Mouse (Mus musculus): ENCODE measurements around the gene Gpx2.

Gene Gpx2

DNA sequence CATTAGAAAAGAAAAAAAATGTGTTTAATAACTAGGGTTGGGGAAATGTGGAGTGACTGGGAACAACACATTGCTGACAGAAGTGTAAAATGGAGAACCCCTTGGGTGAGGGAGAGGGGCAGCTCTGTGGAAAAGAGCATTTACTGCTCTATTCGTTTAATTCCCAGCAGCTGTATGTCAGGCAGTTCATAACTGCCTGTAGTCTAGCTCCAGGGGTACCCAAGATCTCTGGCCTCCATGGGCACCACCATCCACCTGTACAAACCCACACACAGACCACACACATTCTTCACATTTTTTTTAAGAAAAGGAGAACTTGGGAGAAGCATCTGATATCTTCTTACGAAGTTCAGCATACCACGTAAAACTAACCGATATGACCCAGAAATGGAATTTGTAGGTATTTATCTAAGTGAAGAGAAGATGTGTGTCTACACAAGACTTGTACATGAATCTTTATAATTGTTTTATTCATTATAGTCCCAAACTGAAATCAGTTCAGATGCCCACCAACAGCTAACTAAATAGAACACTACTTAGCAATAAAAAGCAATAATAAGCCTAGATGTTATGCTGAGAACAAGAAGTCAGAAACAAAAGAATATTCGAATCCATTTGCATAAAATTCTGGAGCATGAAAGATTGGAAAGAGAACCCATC is 24.4 kb downstream of the Gpx2 start:
- in situ Hi-C loops (cut with MboI; ENCODE audit: unreplicated experiment in 2 of 2) = loop anchor here in 1 of 2 experiments (25.0 kb wide), 1 partner anchor 484 kb away; no protein-coding TSS in a partner anchor

- in situ Hi-C loops (cut with MboI; ENCODE audit: unreplicated experiment in 2 of 2) = loop anchor here in 1 of 2 experiments (25.0 kb wide), 1 partner anchor 479 kb away; no protein-coding TSS in a partner anchor
These were observed 29.3 kb downstream of the Gpx2 start for GRCm38 (mm10) chr12:76765901-76766630.

GRCm38 (mm10) chr12:76765354-76765851 is 30.0 kb downstream of the Gpx2 start, which contains the start of the genes Churc1 and Fntb:
Churc1 (plus strand) TSS chr12:76765538.
Fntb (plus strand) TSS chr12:76765589.
- in situ Hi-C loops (cut with MboI; ENCODE audit: unreplicated experiment in 2 of 2) = loop anchor here in 1 of 2 experiments (25.0 kb wide), 1 partner anchor 478 kb away; no protein-coding TSS in a partner anchor

DNA sequence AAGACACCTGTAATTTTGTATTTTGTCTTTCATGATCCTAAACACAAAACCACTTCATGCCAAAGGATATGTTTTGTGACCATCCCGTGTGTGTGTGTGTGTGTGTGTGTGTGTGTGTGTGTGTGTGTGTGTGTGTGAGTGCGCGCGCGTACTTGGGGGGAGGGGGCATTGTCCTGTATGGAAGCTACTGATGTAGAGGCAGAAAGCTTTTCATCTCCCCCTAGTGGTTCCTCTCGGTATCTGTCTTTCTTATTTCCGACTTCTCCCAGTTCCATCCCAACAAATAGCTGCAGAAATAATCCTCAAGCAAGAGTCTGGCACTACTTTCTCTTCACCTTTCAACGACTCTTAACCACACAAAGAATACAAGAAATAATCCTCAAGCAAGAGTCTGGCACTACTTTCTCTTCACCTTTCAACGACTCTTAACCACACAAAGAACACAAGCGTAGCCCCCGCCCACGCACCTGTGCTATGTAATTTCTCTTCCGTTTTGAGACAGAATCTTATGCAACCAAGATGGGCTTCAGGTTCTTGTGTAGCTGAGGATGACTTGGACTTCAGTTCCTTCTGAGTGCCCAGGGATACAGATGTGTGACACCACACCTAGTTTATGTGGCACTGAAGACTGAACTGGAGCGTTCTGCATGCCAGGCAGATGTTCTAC is 42.6 kb downstream of the Gpx2 start:
- in situ Hi-C loops (cut with MboI; ENCODE audit: unreplicated experiment in 2 of 2) = loop anchor here in 1 of 2 experiments (25.0 kb wide), 1 partner anchor 465 kb away; no protein-coding TSS in a partner anchor

DNA sequence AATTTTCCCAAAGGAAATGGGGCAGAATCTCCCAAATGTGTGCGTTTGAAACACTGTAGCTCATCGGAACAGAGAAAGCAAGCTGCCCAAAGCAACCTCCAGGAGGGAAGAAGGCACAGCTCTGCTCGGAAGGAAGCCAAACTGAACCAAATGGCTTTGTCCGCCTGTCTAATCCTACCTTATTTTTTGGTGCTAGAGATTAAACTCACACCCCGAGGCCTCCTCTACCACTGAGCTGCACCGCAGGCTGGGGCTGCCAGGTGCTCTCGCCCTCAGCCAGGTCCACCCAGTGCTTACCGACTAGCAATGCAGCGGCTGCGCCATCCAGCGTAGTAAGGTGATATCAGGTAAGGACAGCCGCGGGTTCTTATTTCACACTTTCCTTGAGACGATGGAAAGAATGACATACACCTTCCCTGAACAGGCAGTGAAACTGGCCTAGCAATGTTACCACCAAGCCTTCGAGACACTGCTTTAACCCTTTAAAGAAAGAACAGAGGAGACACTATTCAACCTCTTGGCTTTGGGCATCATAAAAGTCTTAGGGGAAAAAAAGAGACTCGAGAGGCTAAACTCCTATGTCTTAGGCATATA is 44.4 kb downstream of the Gpx2 start:
- in situ Hi-C loops (cut with MboI; ENCODE audit: unreplicated experiment in 2 of 2) = loop anchor here in 1 of 2 experiments (25.0 kb wide), 1 partner anchor 464 kb away; no protein-coding TSS in a partner anchor
